Mouse (Mus musculus): Measurements from ENCODE around the gene C3. TPM values are rescaled to one million over a fixed set of nuclear protein-coding genes. Genes with fewer than 3 reads are reported as not detected.

C3 gene
- polyA plus RNA-seq, 1 experiment from 2014 or later = 71.7 TPM

DNA sequence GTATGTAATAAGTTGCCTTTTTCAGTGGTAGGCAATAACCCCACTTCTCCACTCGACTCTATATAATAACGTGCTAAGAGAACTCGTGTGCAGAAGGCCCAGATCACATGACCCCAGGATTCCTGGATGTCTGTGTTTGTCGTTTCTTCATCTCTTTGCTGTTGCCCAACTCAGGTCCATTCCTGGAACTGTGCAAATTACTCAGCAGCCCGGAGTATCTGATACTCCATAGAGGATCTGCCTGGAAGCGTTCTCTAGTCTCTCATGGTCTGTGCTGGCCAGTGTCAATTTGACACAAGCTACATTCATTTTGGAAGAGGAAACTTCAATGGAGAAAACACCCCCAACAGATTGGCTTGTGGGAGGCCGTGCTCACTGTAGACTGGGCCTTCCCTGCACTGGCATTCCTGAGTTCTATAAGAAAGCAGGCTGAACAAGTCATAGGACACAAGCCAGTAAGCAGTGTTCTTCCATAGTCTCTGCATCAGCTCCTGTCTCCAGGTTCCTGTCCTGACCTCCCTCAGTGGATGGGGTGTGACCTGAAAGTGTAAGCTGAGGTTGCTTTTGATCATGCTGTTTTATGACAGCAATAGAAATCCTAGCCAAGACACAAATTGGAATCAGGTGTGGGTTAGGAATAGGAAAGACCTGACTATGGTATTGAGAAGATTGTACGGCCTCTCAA lies 32.5 kb downstream of the C3 start:
- Histone ChIP-seq H3K36me3 (ENCODE audit: control insufficient read depth, insufficient read depth, low read length) (no peaks in the 10 kb centered on the region), H3K4me1 (replicated peaks; ENCODE audit: control insufficient read depth, insufficient read depth, low read length) (no peaks in the 10 kb centered on the region), H3K27me3 (replicated peaks; ENCODE audit: control insufficient read depth, insufficient read depth, low read length) (no peaks in the 10 kb centered on the region), H3K9me3 (ENCODE audit: control insufficient read depth, low read length) (no peaks in the 10 kb centered on the region), H3K9ac (ENCODE audit: low read depth, low read length) (no peak overlapping the region), H3K4me3 (ENCODE audit: low read depth, low read length) (no peak overlapping the region), H3K27ac (ENCODE audit: low read depth, low read length) (no peak overlapping the region), H3K4me2 (no peak overlapping the region)
- ATAC-seq (replicated peaks; ENCODE audit: low FRiP score) (no peak), DNase-seq (ENCODE audit: low spot score) (no peak)
- WGBS = 74% methylated on average over 8 of the region's 8 CpGs

DNA sequence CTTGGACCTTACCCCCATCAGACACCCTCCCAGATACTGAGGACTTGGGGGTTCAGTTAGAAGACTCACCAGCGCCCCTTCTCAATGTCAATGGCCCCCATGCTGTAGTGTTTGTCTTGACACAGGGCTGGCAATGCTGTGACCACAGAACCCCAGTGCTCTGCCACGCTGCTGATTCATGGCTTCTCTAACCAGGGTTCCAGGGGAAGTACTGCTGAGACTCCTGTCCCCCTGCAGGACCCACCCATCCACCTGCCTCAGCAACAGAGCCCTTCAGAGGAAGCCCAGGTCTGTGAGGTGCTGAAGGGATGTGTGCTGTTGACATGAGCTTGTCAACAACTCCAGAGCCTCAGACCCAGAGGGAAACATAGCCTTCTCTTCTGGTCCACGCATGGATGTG lies 33.2 kb downstream of the C3 start:
- 56% methylated on average over 3 of the region's 3 CpGs for WGBS
- H3K4me3 ChIP-seq (ENCODE audit: low read depth, low read length) = no peak overlapping the region
- no peak overlapping the region for H3K27ac ChIP-seq (ENCODE audit: low read depth, low read length)
- DNase-seq (ENCODE audit: low spot score) (no peak), ATAC-seq (replicated peaks; ENCODE audit: low FRiP score) (no peak)
- no peaks in the 10 kb centered on the region for H3K9me3 ChIP-seq (ENCODE audit: control insufficient read depth, low read length)
- no peak overlapping the region for H3K4me2 ChIP-seq
- no peaks in the 10 kb centered on the region for H3K4me1 ChIP-seq (replicated peaks; ENCODE audit: control insufficient read depth, insufficient read depth, low read length)
- H3K36me3 ChIP-seq (ENCODE audit: control insufficient read depth, insufficient read depth, low read length) = no peaks in the 10 kb centered on the region
- no peak overlapping the region for H3K9ac ChIP-seq (ENCODE audit: low read depth, low read length)
- no peaks in the 10 kb centered on the region for H3K27me3 ChIP-seq (replicated peaks; ENCODE audit: control insufficient read depth, insufficient read depth, low read length)

DNA sequence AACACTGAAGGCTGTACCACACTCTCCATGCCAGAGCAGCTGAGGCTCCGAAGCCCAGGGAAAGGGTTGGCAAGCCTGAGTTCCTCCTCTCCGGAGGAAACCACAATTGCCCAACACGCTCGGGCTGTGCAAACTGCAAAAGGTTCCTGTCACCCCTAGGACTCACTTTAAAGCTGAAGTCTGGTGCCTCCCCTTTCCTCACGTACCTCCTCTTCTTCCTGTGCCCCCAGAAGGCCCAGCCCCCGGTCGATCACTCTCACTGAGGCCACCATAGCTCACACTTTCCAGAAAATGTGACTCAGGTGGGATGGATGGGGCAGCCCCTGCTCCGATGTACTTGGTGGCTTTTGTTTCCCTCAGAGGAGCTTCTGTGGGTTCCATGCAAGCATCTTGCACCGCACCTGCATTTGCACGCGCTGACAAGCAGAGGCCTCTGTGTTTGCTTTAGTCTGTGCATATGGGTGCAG lies 33.9 kb downstream of the C3 start, which contains the start of gene Tnfsf14:
Gene Tnfsf14, minus strand, starts transcription at position 137 of the 467 bp plus-strand sequence.
- no peak for ATAC-seq (replicated peaks; ENCODE audit: low FRiP score)
- H3K27ac ChIP-seq (ENCODE audit: low read depth, low read length) = no peak within 1 kb of the TSS

DNA sequence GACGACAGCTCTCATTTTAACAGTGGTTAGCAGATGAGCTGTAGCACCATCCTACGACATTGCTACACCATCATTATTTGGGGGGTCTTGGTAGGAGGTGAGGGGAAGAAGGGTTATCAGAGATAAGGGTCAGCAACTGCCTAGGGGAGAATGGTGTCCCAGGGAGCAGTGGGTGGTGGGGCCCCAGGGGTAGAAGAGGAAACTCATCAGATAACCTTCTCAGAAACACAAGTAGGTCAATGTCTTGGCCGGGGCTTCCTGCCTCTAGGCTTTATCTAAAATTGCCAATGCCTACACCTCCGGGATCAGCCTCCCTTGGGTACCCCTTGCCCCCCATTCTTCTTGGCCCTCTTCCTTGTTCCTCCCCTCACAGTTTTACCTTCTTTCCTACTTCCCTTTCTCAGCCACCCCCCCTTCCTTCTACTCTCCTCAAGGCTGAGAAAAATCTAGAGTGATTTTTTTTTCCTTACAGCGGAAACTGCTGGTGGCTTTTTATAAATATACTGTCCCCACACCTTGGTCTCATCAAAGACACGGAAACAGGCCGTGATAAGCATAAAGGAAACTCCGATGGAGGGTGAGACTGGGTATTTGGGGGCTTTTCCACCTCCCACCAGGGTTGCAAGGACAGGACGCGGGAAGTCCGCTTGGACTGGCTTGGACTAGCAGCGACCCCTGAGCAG lies 39.3 kb downstream of the C3 start:
- H3K9me3 ChIP-seq (ENCODE audit: control insufficient read depth, low read length) = no peaks in the 10 kb centered on the region
- no peaks in the 10 kb centered on the region for H3K36me3 ChIP-seq (ENCODE audit: control insufficient read depth, insufficient read depth, low read length)
- 43% methylated on average over 12 of the region's 12 CpGs for WGBS
- H3K4me2 ChIP-seq = peak overlapping the region; percentile 37; the same call in 1 of the 2 replicates
- no peak overlapping the region for H3K27ac ChIP-seq (ENCODE audit: low read depth, low read length)
- no peak overlapping the region for H3K9ac ChIP-seq (ENCODE audit: low read depth, low read length)
- no peaks in the 10 kb centered on the region for H3K27me3 ChIP-seq (replicated peaks; ENCODE audit: control insufficient read depth, insufficient read depth, low read length)
- DNase-seq (ENCODE audit: low spot score) = no peak
- peaks cover 11% of the 10 kb centered on the region for H3K4me1 ChIP-seq (replicated peaks; ENCODE audit: control insufficient read depth, insufficient read depth, low read length)
- peak; percentile 21; the same call in 1 of the 2 replicates for ATAC-seq (replicated peaks; ENCODE audit: low FRiP score)
- no peak overlapping the region for H3K4me3 ChIP-seq (ENCODE audit: low read depth, low read length)

More for the DNA sequence above, 33.9 kb downstream of the C3 start, which contains the start of gene Tnfsf14:
- Histone ChIP-seq H3K4me2 (peak within 1 kb of the TSS; percentile 17; the same call in 1 of the 2 replicates), H3K4me1 (replicated peaks; ENCODE audit: control insufficient read depth, insufficient read depth, low read length) (peaks cover 2% of the 10 kb centered on the region; the same call in 1 of the 2 replicates), H3K9ac (ENCODE audit: low read depth, low read length) (no peak within 1 kb of the TSS), H3K36me3 (ENCODE audit: control insufficient read depth, insufficient read depth, low read length) (no peaks in the 10 kb centered on the region), H3K27me3 (replicated peaks; ENCODE audit: control insufficient read depth, insufficient read depth, low read length) (no peaks in the 10 kb centered on the region), H3K4me3 (ENCODE audit: low read depth, low read length) (no peak within 1 kb of the TSS), H3K9me3 (ENCODE audit: control insufficient read depth, low read length) (no peaks in the 10 kb centered on the region)
- 53% methylated on average over 11 of the region's 11 CpGs for WGBS
- DNase-seq (ENCODE audit: low spot score) = no peak

DNA sequence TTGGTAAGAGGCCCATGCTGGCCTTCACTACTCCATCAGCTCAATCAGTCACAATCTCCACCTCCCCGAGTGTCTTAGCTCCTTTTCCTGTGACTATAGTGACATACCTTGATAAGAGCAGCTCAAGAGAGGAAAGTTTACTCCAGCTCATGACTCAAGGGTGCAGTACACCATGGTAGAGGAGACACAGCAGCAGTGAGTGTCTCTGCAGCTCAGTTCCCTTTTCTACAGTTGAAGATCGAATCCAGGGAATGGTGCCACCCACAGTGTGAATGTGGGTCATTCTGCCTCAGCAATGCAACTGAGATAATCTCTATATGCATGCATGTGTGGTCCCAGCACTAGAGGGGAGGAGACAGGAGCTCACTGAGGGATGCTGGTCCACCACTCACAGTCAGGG lies 42.3 kb downstream of the C3 start:
- Histone ChIP-seq H3K36me3 (ENCODE audit: control insufficient read depth, insufficient read depth, low read length) (no peaks in the 10 kb centered on the region), H3K4me3 (ENCODE audit: low read depth, low read length) (no peak overlapping the region), H3K4me1 (replicated peaks; ENCODE audit: control insufficient read depth, insufficient read depth, low read length) (peaks cover 11% of the 10 kb centered on the region), H3K4me2 (no peak overlapping the region), H3K27me3 (replicated peaks; ENCODE audit: control insufficient read depth, insufficient read depth, low read length) (no peaks in the 10 kb centered on the region), H3K27ac (ENCODE audit: low read depth, low read length) (no peak overlapping the region), H3K9ac (ENCODE audit: low read depth, low read length) (no peak overlapping the region), H3K9me3 (ENCODE audit: control insufficient read depth, low read length) (no peaks in the 10 kb centered on the region)
- ATAC-seq (replicated peaks; ENCODE audit: low FRiP score) = no peak
- WGBS = 34% methylated on average over 2 of the region's 2 CpGs
- no peak for DNase-seq (ENCODE audit: low spot score)

DNA sequence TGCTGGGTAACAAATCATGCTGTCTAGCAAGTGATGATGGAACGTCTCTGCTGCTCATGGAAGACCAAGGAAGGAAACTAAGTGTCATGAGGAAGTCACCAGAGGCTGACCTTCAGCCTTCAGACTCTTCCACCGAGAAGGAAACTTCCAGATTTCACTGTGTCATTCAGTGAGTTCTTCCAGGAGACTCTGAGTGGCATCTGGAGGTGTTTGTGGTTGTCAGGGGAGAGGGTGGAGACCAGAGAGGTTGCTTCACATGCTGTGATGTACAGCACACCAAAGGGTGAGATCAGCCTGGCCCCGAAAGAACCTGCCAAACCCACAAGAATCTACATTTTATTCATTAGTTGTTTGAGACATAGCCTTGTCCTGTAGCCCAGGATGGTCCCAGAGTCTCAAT lies 45.1 kb downstream of the C3 start:
- Histone ChIP-seq H3K4me2 (no peak overlapping the region), H3K4me1 (replicated peaks; ENCODE audit: control insufficient read depth, insufficient read depth, low read length) (no peaks in the 10 kb centered on the region), H3K9ac (ENCODE audit: low read depth, low read length) (no peak overlapping the region), H3K27ac (ENCODE audit: low read depth, low read length) (no peak overlapping the region), H3K4me3 (ENCODE audit: low read depth, low read length) (no peak overlapping the region), H3K27me3 (replicated peaks; ENCODE audit: control insufficient read depth, insufficient read depth, low read length) (no peaks in the 10 kb centered on the region), H3K9me3 (ENCODE audit: control insufficient read depth, low read length) (no peaks in the 10 kb centered on the region), H3K36me3 (ENCODE audit: control insufficient read depth, insufficient read depth, low read length) (no peaks in the 10 kb centered on the region)
- DNase-seq (ENCODE audit: low spot score) (no peak), ATAC-seq (replicated peaks; ENCODE audit: low FRiP score) (no peak)
- 46% methylated on average over 3 of the region's 3 CpGs for WGBS

DNA sequence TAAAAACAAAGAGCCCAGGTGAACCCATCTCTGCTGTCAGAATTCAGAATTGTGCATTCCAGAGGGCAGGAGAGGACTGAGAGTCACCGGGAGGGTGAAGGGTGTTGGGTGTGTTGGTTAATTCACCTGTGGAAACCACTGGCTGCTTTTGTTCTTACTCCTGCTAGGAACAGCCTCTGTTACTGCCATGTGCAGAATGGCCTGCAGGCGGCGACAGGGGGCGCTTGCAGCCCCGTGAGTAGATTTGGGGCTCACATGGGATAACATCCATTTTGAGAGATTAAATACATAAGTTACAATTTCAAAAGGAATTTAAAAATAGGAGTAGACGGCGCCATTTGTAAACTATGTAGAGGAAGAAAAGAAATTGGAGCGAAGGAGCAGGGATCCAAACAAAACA lies 47.6 kb downstream of the C3 start:
- Histone ChIP-seq H3K4me1 (replicated peaks; ENCODE audit: control insufficient read depth, insufficient read depth, low read length) (no peaks in the 10 kb centered on the region), H3K36me3 (ENCODE audit: control insufficient read depth, insufficient read depth, low read length) (no peaks in the 10 kb centered on the region), H3K4me3 (ENCODE audit: low read depth, low read length) (no peak overlapping the region), H3K4me2 (no peak overlapping the region), H3K27me3 (replicated peaks; ENCODE audit: control insufficient read depth, insufficient read depth, low read length) (no peaks in the 10 kb centered on the region), H3K9ac (ENCODE audit: low read depth, low read length) (no peak overlapping the region), H3K9me3 (ENCODE audit: control insufficient read depth, low read length) (no peaks in the 10 kb centered on the region), H3K27ac (ENCODE audit: low read depth, low read length) (no peak overlapping the region)
- ATAC-seq (replicated peaks; ENCODE audit: low FRiP score) = no peak
- WGBS = 32% methylated on average over 8 of the region's 8 CpGs
- no peak for DNase-seq (ENCODE audit: low spot score)

DNA sequence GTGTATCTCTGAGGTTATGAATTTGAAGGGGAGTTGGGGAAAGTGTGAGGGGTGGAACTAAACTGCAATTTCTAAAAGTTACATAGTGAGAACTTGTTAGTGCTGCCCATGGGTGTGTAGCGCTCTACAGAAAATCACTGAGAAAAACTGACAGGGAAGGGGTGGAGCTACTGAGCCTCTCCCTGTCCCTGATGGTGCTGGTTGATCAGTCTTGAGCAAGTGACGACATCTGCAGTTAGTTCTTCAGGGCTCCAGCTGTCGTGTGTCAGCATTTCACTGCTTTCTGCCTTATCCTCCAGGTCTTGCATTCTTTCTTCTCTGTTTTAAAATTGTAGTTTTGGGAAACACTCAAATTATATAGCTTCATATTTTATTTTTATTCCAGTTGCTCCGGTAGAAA lies 54.6 kb downstream of the C3 start:
- Histone ChIP-seq H3K36me3 (ENCODE audit: control insufficient read depth, insufficient read depth, low read length) (no peaks in the 10 kb centered on the region), H3K4me2 (no peak overlapping the region), H3K27ac (ENCODE audit: low read depth, low read length) (no peak overlapping the region), H3K9me3 (ENCODE audit: control insufficient read depth, low read length) (no peaks in the 10 kb centered on the region), H3K4me1 (replicated peaks; ENCODE audit: control insufficient read depth, insufficient read depth, low read length) (no peaks in the 10 kb centered on the region), H3K4me3 (ENCODE audit: low read depth, low read length) (no peak overlapping the region), H3K27me3 (replicated peaks; ENCODE audit: control insufficient read depth, insufficient read depth, low read length) (no peaks in the 10 kb centered on the region), H3K9ac (ENCODE audit: low read depth, low read length) (no peak overlapping the region)
- ATAC-seq (replicated peaks; ENCODE audit: low FRiP score) (no peak), DNase-seq (ENCODE audit: low spot score) (no peak)
- WGBS = 55% methylated on average over 4 of the region's 4 CpGs

DNA sequence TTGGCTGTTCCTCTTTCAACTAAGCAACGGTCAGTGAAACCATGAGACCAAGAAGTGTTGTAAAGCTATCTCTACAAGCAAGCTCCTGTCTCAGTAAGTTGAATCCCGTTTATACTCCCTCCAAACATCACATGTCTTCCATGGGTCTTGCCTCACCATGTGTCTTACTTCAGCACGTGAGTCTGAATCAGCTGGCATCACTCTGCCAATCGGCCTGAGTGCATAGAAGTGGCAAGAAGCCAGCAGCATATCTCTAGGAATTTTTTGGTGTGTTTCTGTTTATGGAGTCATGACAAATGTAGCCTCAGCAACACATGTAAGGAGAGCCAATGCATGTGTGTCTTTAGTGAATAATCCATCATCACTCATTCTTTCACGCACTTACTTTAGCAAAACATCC lies 55.6 kb downstream of the C3 start:
- DNase-seq (ENCODE audit: low spot score) (no peak), ATAC-seq (replicated peaks; ENCODE audit: low FRiP score) (no peak)
- 72% methylated on average over 5 of the region's 5 CpGs for WGBS
- H3K4me1 ChIP-seq (replicated peaks; ENCODE audit: control insufficient read depth, insufficient read depth, low read length) = no peaks in the 10 kb centered on the region
- H3K9ac ChIP-seq (ENCODE audit: low read depth, low read length) = no peak overlapping the region
- no peaks in the 10 kb centered on the region for H3K9me3 ChIP-seq (ENCODE audit: control insufficient read depth, low read length)
- no peaks in the 10 kb centered on the region for H3K27me3 ChIP-seq (replicated peaks; ENCODE audit: control insufficient read depth, insufficient read depth, low read length)
- no peaks in the 10 kb centered on the region for H3K36me3 ChIP-seq (ENCODE audit: control insufficient read depth, insufficient read depth, low read length)
- H3K4me3 ChIP-seq (ENCODE audit: low read depth, low read length) = no peak overlapping the region
- H3K4me2 ChIP-seq = no peak overlapping the region
- H3K27ac ChIP-seq (ENCODE audit: low read depth, low read length) = no peak overlapping the region

All from liver, embryonic 11.5 days (tissue).